Mouse (Mus musculus) embryonic facial prominence, embryonic 10.5 days (tissue): Measurements from ENCODE around the gene Spg11. TPM values are rescaled to one million over a fixed set of nuclear protein-coding genes. Genes with fewer than 3 reads are reported as not detected.
"Not testable (repeated sequence)": the region's sequence is repeated elsewhere in the genome, so short reads cannot be mapped to it uniquely, and the experiment has no call there.

ENCODE experiments used
- DNase-seq: peaks from one replicate; pipeline ENCODE4 v3.0.0-alpha.2; 2017; ENCODE audit warnings: low spot score
- H3K27ac ChIP-seq: fragments of 300-500 bp; sonication (generic); replicated peaks from 2 replicates; pipeline ENCODE4 v1.5.1; 2016; ENCODE audit warnings: mild to moderate bottlenecking
- H3K27me3 ChIP-seq: fragments of 300-500 bp; sonication (generic); replicated peaks from 2 replicates; pipeline ENCODE4 v1.6.1; 2016; ENCODE audit warnings: low read depth, mild to moderate bottlenecking; ENCODE audit not compliant: poor library complexity, severe bottlenecking
- H3K36me3 ChIP-seq: fragments of 300-500 bp; sonication (generic); replicated peaks from 2 replicates; pipeline ENCODE4 v1.6.1; 2016; ENCODE audit warnings: mild to moderate bottlenecking, moderate library complexity
- H3K4me1 ChIP-seq: fragments of 300-500 bp; sonication (generic); 2 replicates; pipeline ENCODE4 v1.6.1; 2016
- H3K4me3 ChIP-seq: fragments of 300-500 bp; sonication (generic); 2 replicates; pipeline ENCODE4 v1.5.1; 2016; ENCODE audit warnings: mild to moderate bottlenecking, moderate library complexity
- H3K9me3 ChIP-seq: fragments of 300-500 bp; sonication (generic); 2 replicates; pipeline ENCODE4 v1.6.1; 2016; ENCODE audit warnings: mild to moderate bottlenecking
- WGBS: fragments of 180-500 bp; shearing (Covaris S2); methylation state at CpG from one replicate; pipeline ENCODE4 v1.1.7; 2016; 5-methylcytosine and 5-hydroxymethylcytosine counted together
- microRNA-seq: library from miRNA; unstranded; fragments of <30 nt; microRNA quantifications from one replicate; pipeline ENCODE4, GENCODE M21; 2017
- polyA plus RNA-seq: library from polyadenylated mRNA; unstranded; fragments of >200 nt; fragmentation: Nextera tagmentation; extraction: Ambion mirVana; gene quantifications from 2 replicates; pipeline ENCODE4 v1.2.1, GENCODE M21; 2016

The Spg11 gene
- polyA plus RNA-seq, 1 experiment from 2014 or later = 10.9 TPM

DNA sequence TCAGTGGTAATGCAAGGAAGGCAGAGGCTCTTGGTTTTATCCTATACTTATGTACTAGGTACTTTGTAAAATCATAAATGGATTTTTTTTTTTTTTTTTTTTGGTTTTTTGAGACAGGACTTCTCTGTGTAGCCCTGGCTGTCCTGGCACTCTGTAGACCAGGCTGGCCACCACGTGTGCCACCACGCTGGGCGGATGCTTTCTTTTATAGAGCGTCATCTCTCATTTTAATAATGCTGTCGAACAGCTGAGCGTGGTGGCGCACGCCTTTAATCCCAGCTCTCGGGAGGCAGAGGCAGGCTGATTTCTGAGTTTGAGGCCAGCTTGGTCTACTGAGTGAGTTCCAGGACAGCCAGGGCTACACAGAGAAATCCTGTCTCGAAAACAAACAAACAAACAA is 91.1 kb downstream of the Spg11 start:
- 92% methylated on average over 10 of the region's 10 CpGs for WGBS
- not testable (repeated sequence) for H3K9me3 ChIP-seq, H3K27ac ChIP-seq, H3K4me1 ChIP-seq, DNase-seq, H3K27me3 ChIP-seq
- H3K36me3 ChIP-seq = peaks cover 21% of the 10 kb centered on the region
- H3K4me3 ChIP-seq = peak overlapping the region; percentile 97; the same call in 1 of the 2 replicates

DNA sequence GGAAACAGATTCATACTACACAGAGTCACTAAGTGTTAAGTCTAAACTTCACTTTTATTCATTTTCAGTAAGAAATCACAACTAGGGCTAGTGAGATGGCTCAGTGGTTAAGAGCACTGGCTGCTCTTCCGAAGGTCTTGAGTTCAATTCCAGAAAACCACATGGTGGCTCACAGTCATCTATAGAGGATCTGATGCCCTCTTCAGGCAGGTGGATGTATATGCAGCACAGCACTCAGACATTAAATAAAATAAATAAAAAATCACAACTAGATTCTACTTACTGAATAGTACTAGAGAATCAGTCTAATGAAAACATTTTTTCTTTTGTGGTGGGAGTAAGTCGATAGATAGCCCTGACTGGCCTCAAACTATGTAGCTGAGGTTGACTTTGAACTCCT is 95.9 kb downstream of the Spg11 start:
- WGBS = 79% methylated on average over 2 of the region's 2 CpGs
- Histone ChIP-seq H3K9me3 (no peaks in the 10 kb centered on the region), H3K4me1 (peaks cover under 1% of the 10 kb centered on the region; the same call in 1 of the 2 replicates), H3K4me3 (no peak overlapping the region), H3K27me3 (no peaks in the 10 kb centered on the region), H3K36me3 (no peaks in the 10 kb centered on the region), H3K27ac (no peak overlapping the region)
- no peak for DNase-seq

DNA sequence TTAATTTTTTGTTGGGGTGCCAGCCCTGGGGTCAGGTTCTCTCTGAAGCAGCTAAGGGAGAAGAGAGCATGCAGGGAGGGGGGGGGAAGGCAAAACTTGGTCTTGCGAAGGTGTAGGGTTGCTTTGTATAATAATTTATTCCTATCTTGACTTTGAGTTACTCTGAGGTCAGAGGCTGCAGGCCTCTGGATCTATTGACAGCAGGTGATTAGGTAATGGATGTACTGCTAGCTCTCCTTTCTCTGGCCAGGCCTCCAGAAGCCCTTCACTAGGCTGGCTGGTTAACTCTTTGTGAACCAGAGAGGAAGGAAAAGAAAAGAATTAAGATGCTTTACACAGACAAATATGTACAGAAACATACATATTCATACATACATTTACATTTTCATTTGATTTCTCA is 99.5 kb downstream of the Spg11 start:
- Histone ChIP-seq H3K36me3 (peaks cover 27% of the 10 kb centered on the region), H3K9me3 (no peaks in the 10 kb centered on the region), H3K4me1 (no peaks in the 10 kb centered on the region), H3K27ac (no peak overlapping the region), H3K27me3 (no peaks in the 10 kb centered on the region), H3K4me3 (no peak overlapping the region)
- DNase-seq = no peak
- 57% methylated on average over 1 of the region's 1 CpGs for WGBS

DNA sequence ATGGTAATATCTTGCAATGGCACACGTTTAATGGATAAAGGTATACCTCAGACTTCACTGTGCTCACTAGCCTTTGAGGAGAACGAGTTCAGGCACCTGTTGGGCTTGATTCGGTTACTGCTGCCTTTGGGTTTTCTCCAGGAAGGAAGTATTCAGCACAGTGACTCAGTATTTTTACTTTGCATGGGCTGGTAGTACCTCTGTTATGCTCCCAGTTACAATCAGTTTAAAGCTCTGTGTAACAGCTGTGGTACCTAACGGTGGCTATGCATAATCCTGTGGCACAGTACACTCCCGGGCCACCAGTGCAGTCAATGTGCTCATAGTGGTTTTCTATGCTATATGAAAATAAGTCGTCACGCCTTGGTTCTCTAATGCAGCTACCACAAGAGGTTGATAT is 106.7 kb downstream of the Spg11 start:
- H3K27ac ChIP-seq = no peak overlapping the region
- no peaks in the 10 kb centered on the region for H3K4me1 ChIP-seq
- H3K27me3 ChIP-seq = no peaks in the 10 kb centered on the region
- no peaks in the 10 kb centered on the region for H3K9me3 ChIP-seq
- H3K36me3 ChIP-seq = peaks cover 85% of the 10 kb centered on the region
- no peak for DNase-seq
- H3K4me3 ChIP-seq = no peak overlapping the region
- 93% methylated on average over 7 of the region's 7 CpGs for WGBS

DNA sequence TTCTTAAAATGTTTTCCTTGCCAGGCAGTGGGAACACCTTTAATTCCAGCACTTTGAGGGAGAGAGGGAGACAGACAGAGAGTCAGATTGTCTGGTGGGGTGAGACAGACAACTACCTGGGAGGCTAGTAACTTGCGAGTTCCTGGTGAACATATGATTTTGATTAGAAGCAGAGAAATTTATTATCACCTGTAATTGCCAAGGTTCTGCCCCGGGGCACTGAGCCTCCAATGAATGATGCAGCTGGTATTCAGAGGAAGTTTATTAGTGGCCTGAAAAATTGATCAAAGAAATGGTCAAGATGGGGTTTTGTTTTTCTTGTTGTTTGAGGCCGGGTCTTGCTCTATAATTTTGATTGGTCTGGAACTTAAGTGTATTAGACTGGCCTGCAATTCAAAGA is 109.4 kb downstream of the Spg11 start:
- 85% methylated on average over 3 of the region's 3 CpGs for WGBS

More for the DNA sequence above, 109.4 kb downstream of the Spg11 start:
- H3K9me3 ChIP-seq = no peaks in the 10 kb centered on the region
- peaks cover 88% of the 10 kb centered on the region for H3K36me3 ChIP-seq
- H3K27ac ChIP-seq = no peak overlapping the region
- no peak for DNase-seq
- no peaks in the 10 kb centered on the region for H3K27me3 ChIP-seq
- no peaks in the 10 kb centered on the region for H3K4me1 ChIP-seq
- H3K4me3 ChIP-seq = no peak overlapping the region

Small RNA genes lying within 50 kb of the gene (microRNA-seq; reads per million reads assigned to microRNA genes)
- gene Gm47314 = not detected

Other genes starting within 250 kb of the Spg11 start
- gene Ctdspl2, start 162.4 kb downstream of the Spg11 start, polyA plus RNA-seq = 58.4 and 63.5 TPM in 2 replicates
- gene Mageb3, start 162.3 kb downstream of the Spg11 start, polyA plus RNA-seq = 0.29 and 0.40 TPM in 2 replicates
- 13.0 and 13.5 TPM in 2 replicates for gene Eif3j1, start 89.8 kb downstream of the Spg11 start, polyA plus RNA-seq
- 104 and 107 TPM in 2 replicates for gene B2m, start 29.3 kb upstream of the Spg11 start, polyA plus RNA-seq
- gene Trim69, start 42.3 kb upstream of the Spg11 start, polyA plus RNA-seq = 0.11 TPM in 1 of 2 replicates, not detected in the other
- 0.10 TPM in 1 of 2 replicates, not detected in the other for gene Patl2, start 67.8 kb upstream of the Spg11 start, polyA plus RNA-seq
- not detected in 2 replicates for gene Terb2, start 67.9 kb upstream of the Spg11 start, polyA plus RNA-seq
- 23.5 and 23.8 TPM in 2 replicates for gene Sord, start 116.4 kb upstream of the Spg11 start, polyA plus RNA-seq
- not detected in 2 replicates for gene Duox2, start 180.1 kb upstream of the Spg11 start, polyA plus RNA-seq
- 0.09 TPM in 1 of 2 replicates, not detected in the other for gene Duoxa2, start 180.5 kb upstream of the Spg11 start, polyA plus RNA-seq
- 0.27 TPM in 1 of 2 replicates, not detected in the other for gene Duoxa1, start 195.3 kb upstream of the Spg11 start, polyA plus RNA-seq
- gene Duox1, start 197.3 kb upstream of the Spg11 start, polyA plus RNA-seq = 0.07 TPM in 1 of 2 replicates, not detected in the other